Mouse (Mus musculus): ENCODE measurements at regions not wholly inside any gene's neighbourhood (a gene's known extent, or its start where the extent isn't known, plus 50 kb on each side); places are given as distances from the start of the nearest gene placed in this dataset.

GRCm38 (mm10) chr4:98258336-98258735 lies 124.8 kb downstream of the Tm2d1 start:
- no peak for TF ChIP-seq ZC3H11A (IDR thresholded peaks at IDR 0.05; ENCODE audit: borderline replicate concordance, low read depth, low read length)
- TF ChIP-seq MAFK (IDR thresholded peaks at IDR 0.05; ENCODE audit: insufficient read depth, low read depth, low read length) = no peak
- TF ChIP-seq HCFC1 (IDR thresholded peaks at IDR 0.05; ENCODE audit: borderline replicate concordance, insufficient read depth, low read length) = no peak
- TF ChIP-seq CHD2 (IDR thresholded peaks at IDR 0.05; ENCODE audit: low read depth, low read length) = no peak
- TF ChIP-seq ZNF384 (IDR thresholded peaks at IDR 0.05; ENCODE audit: low read depth, low read length) = no peak
